17 mouse cellular contexts compared by ENCODE assay signal in the genomic region with DNA sequence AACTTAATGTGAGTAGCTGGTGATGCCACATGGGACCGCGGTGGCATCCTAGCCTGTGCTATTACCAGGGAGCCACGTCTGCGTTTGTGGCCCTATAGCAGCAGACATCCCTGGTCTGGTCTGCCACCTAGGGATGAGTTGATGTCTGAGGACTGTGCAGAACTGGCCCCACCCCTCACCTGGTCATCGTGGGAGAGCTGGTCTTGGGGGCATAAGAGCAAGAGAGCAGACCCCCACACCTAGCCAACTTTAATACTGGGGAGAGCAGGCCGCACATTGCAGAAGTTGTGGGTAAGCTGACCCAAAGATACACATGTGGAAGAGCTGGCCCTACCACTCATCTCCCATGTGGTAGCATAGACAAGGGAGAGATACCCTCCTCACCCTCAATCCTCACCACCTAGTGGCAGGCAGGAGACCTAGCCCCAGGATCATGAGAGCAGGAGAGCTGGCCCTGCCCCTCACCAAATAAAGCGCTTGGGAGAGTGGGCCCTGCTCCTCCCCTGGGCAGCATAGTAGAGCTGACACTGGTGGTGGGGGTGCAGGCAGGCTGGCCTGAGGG. TPM values are rescaled to one million over a fixed set of nuclear protein-coding genes. Genes with fewer than 3 reads are reported as not detected.
DNase-seq lines count a peak whose midpoint lies in the region; ATAC-seq and TF ChIP-seq lines count a peak whose summit lies in the region.
"Had no signal": no experiment of that assay in that cellular context is flagged by ENCODE, and none has a peak within 500 bp of the region (broad histone marks: within the 10 kb centered on the region; RNA-seq: fewer than 3 reads in every experiment).

No protein-coding gene starts in this region.

- DNase-seq in forebrain, postnatal 0 days: no peak
- no peak for DNase-seq in kidney, postnatal 0 days (ENCODE audit: low spot score)
- DNase-seq in kidney, adult 11 months: no peak
- no peak for DNase-seq in CH12.LX (ENCODE audit: extremely low read depth)
- DNase-seq in urinary bladder, postnatal 4 days (ENCODE audit: low spot score in 2 of 2): no peak
- DNase-seq in right cerebral cortex, postnatal 14 days: no peak
- DNase-seq: adrenal gland, postnatal 14 days; cerebellum, postnatal 36 days; gastrocnemius, postnatal 14 days; kidney, postnatal 4 days; lung, adult 18-20 months; right cerebral cortex, postnatal 4 days; thymus, postnatal 4 days had no signal

- no peaks in the 10 kb centered on the region for H3K79me2 ChIP-seq in CH12.LX (replicated peaks; ENCODE audit: control insufficient read depth, extremely low read depth, insufficient read depth, poor library complexity, severe bottlenecking)

- no peak overlapping the region for H3K4me3 ChIP-seq in forebrain, postnatal 0 days (ENCODE audit: low read depth, low read length)
- H3K4me3 ChIP-seq in forebrain, embryonic 16.5 days (replicated peaks; ENCODE audit: low read length): no peak overlapping the region
- no peak overlapping the region for H3K4me3 ChIP-seq in kidney, postnatal 0 days (replicated peaks; ENCODE audit: low read depth, low read length)
- no peak overlapping the region for H3K4me3 ChIP-seq in CH12.LX (replicated peaks in 1 of 3; ENCODE audit: low read depth in 2 of 3, low read length in 2 of 3, poor library complexity in 1 of 3)
- H3K4me3 ChIP-seq: heart, embryonic 15.5 days had no signal

- H3K27me3 ChIP-seq in forebrain, postnatal 0 days (ENCODE audit: insufficient read depth, low read length): no peaks in the 10 kb centered on the region
- no peaks in the 10 kb centered on the region for H3K27me3 ChIP-seq in forebrain, embryonic 16.5 days (replicated peaks; ENCODE audit: control insufficient read depth, insufficient read depth, low read length)
- no peaks in the 10 kb centered on the region for H3K27me3 ChIP-seq in kidney, postnatal 0 days (ENCODE audit: insufficient read depth, low read length)
- no peaks in the 10 kb centered on the region for H3K27me3 ChIP-seq in CH12.LX (replicated peaks)
- H3K27me3 ChIP-seq: heart, embryonic 15.5 days had no signal

- dilution Hi-C loops in CH12.LX (cut with MboI; ENCODE audit: extremely low pct_ligation_motif_present, extremely low pct_unique_long_range_greater_than_20kb, low sequenced_read_pairs): no loop called here

- H3K27ac ChIP-seq in forebrain, postnatal 0 days (ENCODE audit: low read depth, low read length): no peak overlapping the region
- H3K27ac ChIP-seq in forebrain, embryonic 16.5 days (ENCODE audit: low read length): no peak overlapping the region
- H3K27ac ChIP-seq in kidney, postnatal 0 days: no peak overlapping the region
- no peak overlapping the region for H3K27ac ChIP-seq in CH12.LX (ENCODE audit: insufficient read depth, low read depth)

- H3K4me1 ChIP-seq in forebrain, postnatal 0 days (ENCODE audit: insufficient read depth): no peaks in the 10 kb centered on the region
- H3K4me1 ChIP-seq in forebrain, embryonic 16.5 days (replicated peaks; ENCODE audit: control insufficient read depth, insufficient read depth, low read length): no peaks in the 10 kb centered on the region
- 0 out of 2 replicates have a peak, but pooled peaks cover 11% of the 10 kb centered on the region for H3K4me1 ChIP-seq in kidney, postnatal 0 days (replicated peaks; ENCODE audit: insufficient read depth, low read length)
- peaks cover 3 to 67% of the 10 kb centered on the region in 2 experiments; a peak in 3 of 4 replicates for H3K4me1 ChIP-seq in CH12.LX (ENCODE audit: control insufficient read depth in 1 of 2, insufficient read depth in 2 of 2)

- 84% methylated on average over 7 of the region's 7 CpGs for WGBS in forebrain, postnatal 0 days
- WGBS in forebrain, embryonic 16.5 days: 88% methylated on average over 7 of the region's 7 CpGs
- WGBS in kidney, postnatal 0 days: 84% methylated on average over 7 of the region's 7 CpGs

- 0 out of 2 replicates have a peak, but pooled peaks have one; percentile 10 for TF ChIP-seq CTCF in forebrain, postnatal 0 days (IDR thresholded peaks at IDR 0.05; ENCODE audit: low read depth)
- TF ChIP-seq CTCF in kidney, postnatal 0 days (IDR thresholded peaks at IDR 0.05; ENCODE audit: low read depth): no peak
- TF ChIP-seq CTCF in CH12.LX (conservative IDR thresholded peaks at IDR 0.05 in 1 of 2, IDR thresholded peaks at IDR 0.05 in 1 of 2; ENCODE audit: low read depth in 2 of 2, low read length in 2 of 2): peak in 1 of 2 experiments; percentile 21; a peak in 2 of 4 replicates

- TF ChIP-seq EP300 in CH12.LX (IDR thresholded peaks at IDR 0.05; ENCODE audit: low read length): no peak

- in situ Hi-C loops in CH12.LX (cut with MboI; ENCODE audit: low pct_ligation_motif_present, low pct_unique_long_range_greater_than_20kb, low sequenced_read_pairs): no loop called here

- ATAC-seq in forebrain, postnatal 0 days: no peak
- ATAC-seq in forebrain, embryonic 16.5 days: no peak
- ATAC-seq in kidney, postnatal 0 days (replicated peaks; ENCODE audit: low FRiP score, low read depth): peak; percentile 49; the same call in 1 of the 2 replicates
- peak; percentile 49 for ATAC-seq in megakaryocyte progenitor cell, adult 5-6 weeks (replicated peaks; ENCODE audit: poor library complexity)
- ATAC-seq: hindbrain, embryonic 16.5 days had no signal

- no peak overlapping the region for H3K9ac ChIP-seq in forebrain, postnatal 0 days
- H3K9ac ChIP-seq in forebrain, embryonic 16.5 days (replicated peaks; ENCODE audit: low read depth, low read length): no peak overlapping the region
- no peak overlapping the region for H3K9ac ChIP-seq in kidney, postnatal 0 days (ENCODE audit: low read depth, low read length)
- H3K9ac ChIP-seq in CH12.LX (ENCODE audit: insufficient read depth, low read depth): no peak overlapping the region
- H3K9ac ChIP-seq: heart, embryonic 15.5 days had no signal

- no peaks in the 10 kb centered on the region for H3K9me3 ChIP-seq in forebrain, postnatal 0 days (ENCODE audit: low read length)
- H3K9me3 ChIP-seq in forebrain, embryonic 16.5 days (ENCODE audit: control insufficient read depth, low read length): no peaks in the 10 kb centered on the region
- no peaks in the 10 kb centered on the region for H3K9me3 ChIP-seq in kidney, postnatal 0 days (replicated peaks; ENCODE audit: low read length)
- H3K9me3 ChIP-seq in CH12.LX (replicated peaks; ENCODE audit: low read length): no peaks in the 10 kb centered on the region
- H3K9me3 ChIP-seq: heart, embryonic 15.5 days had no signal

- peak; percentile 41 for TF ChIP-seq RAD21 in CH12.LX (IDR thresholded peaks at IDR 0.05; ENCODE audit: low read depth, low read length)

- TF ChIP-seq POLR2A in CH12.LX (IDR thresholded peaks at IDR 0.05; ENCODE audit: low read depth, low read length): no peak

- H3K36me3 ChIP-seq in forebrain, postnatal 0 days (ENCODE audit: insufficient read depth): no peaks in the 10 kb centered on the region
- H3K36me3 ChIP-seq in forebrain, embryonic 16.5 days (ENCODE audit: control insufficient read depth, insufficient read depth): no peaks in the 10 kb centered on the region
- no peaks in the 10 kb centered on the region for H3K36me3 ChIP-seq in kidney, postnatal 0 days (ENCODE audit: insufficient read depth, low read length)
- H3K36me3 ChIP-seq in CH12.LX (replicated peaks in 1 of 2; ENCODE audit: control insufficient read depth in 1 of 2, insufficient read depth in 1 of 2, low read length in 1 of 2): peaks cover 0 to 28% of the 10 kb centered on the region in 2 experiments
- H3K36me3 ChIP-seq: heart, embryonic 15.5 days had no signal

- no peak overlapping the region for H3K4me2 ChIP-seq in forebrain, postnatal 0 days (ENCODE audit: low read depth)
- H3K4me2 ChIP-seq in forebrain, embryonic 16.5 days (ENCODE audit: low read length): no peak overlapping the region
- no peak overlapping the region for H3K4me2 ChIP-seq in kidney, postnatal 0 days (ENCODE audit: low read length)
- no peak overlapping the region for H3K4me2 ChIP-seq in CH12.LX (ENCODE audit: insufficient read depth, low read depth, poor library complexity, severe bottlenecking)
- H3K4me2 ChIP-seq: heart, embryonic 15.5 days had no signal

TF ChIP-seq in CH12.LX, 34 proteins besides CTCF, POLR2A, EP300 and RAD21:
- peak; percentile 8; the same call in 1 of the 2 replicates for TF ChIP-seq SMC3 (IDR thresholded peaks at IDR 0.05; ENCODE audit: low read depth, low read length)
- TF ChIP-seq MAFK (IDR thresholded peaks at IDR 0.05; ENCODE audit: insufficient replicate concordance, low read length): no peak
- no peak for TF ChIP-seq ETS1 (conservative IDR thresholded peaks at IDR 0.05; ENCODE audit: low read depth, low read length)
- TF ChIP-seq CHD1 (IDR thresholded peaks at IDR 0.05; ENCODE audit: low read depth, low read length): no peak
- TF ChIP-seq E2F4 (IDR thresholded peaks at IDR 0.05; ENCODE audit: insufficient replicate concordance, low read depth, low read length): no peak
- no peak for TF ChIP-seq UBTF (IDR thresholded peaks at IDR 0.05; ENCODE audit: low read depth, low read length)
- no peak for TF ChIP-seq GABPA (IDR thresholded peaks at IDR 0.05; ENCODE audit: insufficient replicate concordance, low read depth, low read length)
- TF ChIP-seq ZNF384 (IDR thresholded peaks at IDR 0.05; ENCODE audit: low read depth, low read length): no peak

RNA-seq across cellular contexts. Expression of gene Tec, which starts 38.7 kb away (rescaled TPM):
- total RNA-seq in forebrain, postnatal 0 days (2014; rRNA removed): 4.0 and 6.9 TPM in 2 replicates
- 2.1 and 2.5 TPM in 2 replicates for polyA plus RNA-seq in forebrain, postnatal 0 days (2015; fragmentation: Nextera tagmentation; extraction: Ambion mirVana)
- polyA plus RNA-seq in forebrain, embryonic 16.5 days (2015; fragmentation: Nextera tagmentation; extraction: Ambion mirVana): 2.9 and 4.9 TPM in 2 replicates
- polyA plus RNA-seq in kidney, postnatal 0 days (2015; fragmentation: Nextera tagmentation; extraction: Ambion mirVana): 8.4 and 9.1 TPM in 2 replicates
- total RNA-seq in CH12.LX (2012; rRNA removed): 7.9 and 11.4 TPM in 2 replicates
- 20.1 and 21.5 TPM in 2 replicates for total RNA-seq in CH12.LX (2014; rRNA removed)
- 25.6 and 25.9 TPM in 2 replicates for polyA plus RNA-seq in CH12.LX (2012; ENCODE audit: insufficient read length, low read depth)
- 23.4 and 23.5 TPM in 2 replicates for total RNA-seq in megakaryocyte progenitor cell, adult 5-6 weeks (2015)
- 33.4 and 42.2 TPM in 2 replicates for total RNA-seq in megakaryocyte progenitor cell, adult 5-6 weeks (2017)

Comparison
In these comparisons a context has a peak if more than half of its experiments do, and no peak if none do; other contexts are left out.
1. ATAC-seq: peak in kidney, postnatal 0 days (single experiment) and megakaryocyte progenitor cell, adult 5-6 weeks (single experiment); none in forebrain, postnatal 0 days (single experiment) and forebrain, embryonic 16.5 days (single experiment).